Mouse (Mus musculus) kidney, adult 18-20 months (tissue): ENCODE data around the gene Itgae.

Source experiments
- DNase-seq: peaks from one replicate; pipeline ENCODE4 v3.0.0; 2021

The Itgae gene

DNA sequence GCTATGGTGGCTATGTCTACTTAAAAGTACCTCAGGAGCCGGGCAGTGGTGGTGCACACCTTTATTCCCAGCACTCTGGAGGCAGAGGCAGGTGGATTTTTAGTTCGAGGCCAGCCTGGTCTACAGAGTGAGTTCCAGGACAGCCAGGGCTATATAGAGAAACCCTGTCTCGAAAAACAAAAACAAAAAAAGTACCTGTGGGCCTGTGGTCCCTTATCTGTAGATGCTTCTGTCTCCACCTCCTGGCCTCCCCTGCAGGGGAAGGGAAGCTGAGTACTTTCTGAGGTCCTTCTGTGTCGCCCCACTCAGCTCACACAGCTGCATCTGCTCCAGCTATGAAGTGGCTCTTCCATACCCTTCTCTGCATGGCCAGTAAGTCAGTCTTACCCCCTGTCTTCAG, at the start of gene Itgae:
Gene Itgae (plus strand): TSS at position 301 of the 400 bp plus-strand sequence.
- DNase-seq = no peak

DNA sequence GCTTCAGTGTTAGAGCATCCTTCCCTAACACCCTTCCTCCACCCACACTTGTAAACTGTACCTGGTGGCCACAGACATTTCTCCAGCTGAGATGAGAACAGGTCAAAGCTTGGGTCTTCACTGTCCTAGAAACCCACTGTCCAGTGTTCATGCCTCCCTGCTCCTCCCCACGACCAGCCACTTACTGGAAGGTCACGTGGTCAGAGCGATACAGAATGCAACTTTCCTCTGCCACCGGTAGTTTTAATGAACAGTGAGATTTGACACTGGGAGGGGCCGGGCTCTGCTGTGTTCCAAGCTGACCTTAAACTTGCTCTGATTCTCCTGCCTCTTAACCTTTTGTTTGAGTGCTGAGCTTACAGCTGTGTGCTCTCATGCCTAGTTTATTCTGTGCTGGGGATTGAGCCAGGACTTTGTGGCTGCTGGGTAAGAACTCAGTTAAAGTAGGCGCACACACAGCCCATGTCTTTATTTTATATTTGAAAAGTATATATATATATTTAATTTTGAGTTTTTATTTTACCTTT, 46.1 kb upstream of the Itgae start:
- no peak for DNase-seq

DNA sequence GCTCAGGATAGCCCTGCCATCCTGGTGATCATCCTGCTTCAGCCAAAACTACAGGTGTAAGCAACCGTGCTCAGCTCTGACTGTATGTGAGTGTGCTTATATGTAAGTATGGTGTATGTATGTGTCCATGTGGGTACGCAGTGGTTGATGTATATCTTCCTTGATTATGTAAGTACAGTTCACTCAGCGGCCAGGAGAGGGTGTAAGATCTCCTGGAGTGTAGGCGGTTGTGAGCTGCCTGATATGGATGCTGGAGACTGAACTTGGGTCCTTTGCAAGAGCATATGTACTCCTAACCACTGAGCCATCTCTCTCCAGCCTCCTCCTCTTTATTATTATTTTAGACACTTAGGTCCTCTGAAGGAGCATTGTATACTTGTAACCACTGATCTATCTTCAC, 45.6 kb upstream of the Itgae start:
- no peak for DNase-seq

DNA sequence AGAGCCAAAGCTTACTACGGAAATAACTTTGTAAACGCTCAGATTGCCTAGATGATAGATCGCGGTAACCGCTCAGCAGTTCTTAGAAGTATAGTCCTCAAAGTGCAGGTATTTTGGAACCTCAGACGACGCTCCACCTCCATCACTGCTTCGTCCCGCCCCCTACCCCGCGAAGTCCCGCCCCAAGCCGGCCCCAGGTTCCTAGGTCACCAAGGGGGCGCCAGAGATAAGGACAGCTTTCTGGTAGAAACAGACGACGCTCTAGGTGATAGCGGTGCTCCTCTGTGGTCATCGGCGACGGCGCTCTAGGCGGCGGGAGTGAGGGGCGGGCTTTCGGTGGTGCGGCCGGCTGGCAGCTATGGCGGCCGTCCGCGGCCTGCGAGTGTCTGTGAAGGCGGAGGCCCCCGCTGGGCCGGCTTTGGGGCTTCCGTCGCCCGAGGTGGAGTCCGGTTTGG, 42.8 kb upstream of the Itgae start, which contains the start of gene Ncbp3:
Gene Ncbp3 (plus strand): TSS at position 242 of the 455 bp plus-strand sequence.
- peak; percentile 97 for DNase-seq

DNA sequence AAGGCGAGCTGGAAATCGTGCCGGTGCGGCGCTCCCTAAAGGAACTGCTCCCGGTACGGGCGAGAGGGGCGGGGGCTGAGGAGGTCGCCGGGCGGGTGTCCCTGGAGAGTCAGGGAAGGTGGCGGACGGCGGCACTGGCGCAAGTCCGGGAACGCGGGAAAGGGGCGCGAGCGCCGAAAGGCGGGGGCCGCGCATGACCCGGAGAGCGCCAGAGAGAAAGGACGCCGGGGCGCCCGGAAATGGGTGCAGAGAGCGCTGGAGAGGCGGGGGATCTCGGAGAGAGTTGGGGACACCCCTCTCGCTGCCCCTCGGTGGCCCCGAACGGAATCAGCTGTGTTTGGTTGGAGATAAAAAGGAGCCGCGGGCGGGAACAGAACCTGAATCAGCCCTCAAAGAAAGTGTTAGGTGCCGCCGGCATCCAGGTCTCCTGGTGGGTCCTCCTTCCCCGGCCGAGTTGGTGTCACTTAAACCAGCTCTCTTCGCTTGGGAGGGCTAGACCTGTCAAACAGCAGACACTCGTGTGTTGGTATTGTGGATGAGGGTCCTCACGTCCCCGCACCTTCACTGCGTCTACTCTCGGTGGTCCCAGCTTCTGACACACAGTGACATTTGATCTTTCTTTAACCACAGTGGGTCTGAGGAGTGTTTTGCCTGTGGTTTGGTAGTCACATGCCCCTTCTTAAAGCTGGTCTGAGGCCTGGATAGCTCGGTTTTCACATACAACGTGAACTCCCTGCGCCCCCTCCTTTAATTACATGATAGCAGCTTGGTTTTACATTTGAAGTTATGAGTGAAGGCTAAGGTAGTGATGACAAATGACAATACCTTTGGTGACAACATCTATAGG, 42.1 kb upstream of the Itgae start:
- DNase-seq = no peak

DNA sequence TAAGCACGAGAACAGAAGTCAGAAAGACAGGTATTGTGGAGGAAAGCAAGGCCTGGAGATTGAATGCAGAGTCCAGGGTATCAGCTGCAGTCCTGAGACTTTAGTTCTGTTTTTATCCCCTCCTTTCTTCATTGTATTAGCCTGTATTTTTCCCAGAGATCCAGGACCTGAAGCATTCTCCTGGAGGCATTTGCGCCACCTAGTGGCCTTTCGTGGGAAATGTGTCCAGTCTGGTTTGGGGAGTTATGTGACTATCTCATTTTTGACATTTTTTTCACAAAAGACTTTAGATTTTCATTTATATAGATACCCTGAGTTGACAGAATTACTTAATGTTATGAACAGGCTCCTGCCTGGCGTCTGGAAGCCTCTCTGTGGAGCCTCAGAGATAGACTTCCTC, 41.0 kb upstream of the Itgae start:
- DNase-seq = peak; percentile 83

DNA sequence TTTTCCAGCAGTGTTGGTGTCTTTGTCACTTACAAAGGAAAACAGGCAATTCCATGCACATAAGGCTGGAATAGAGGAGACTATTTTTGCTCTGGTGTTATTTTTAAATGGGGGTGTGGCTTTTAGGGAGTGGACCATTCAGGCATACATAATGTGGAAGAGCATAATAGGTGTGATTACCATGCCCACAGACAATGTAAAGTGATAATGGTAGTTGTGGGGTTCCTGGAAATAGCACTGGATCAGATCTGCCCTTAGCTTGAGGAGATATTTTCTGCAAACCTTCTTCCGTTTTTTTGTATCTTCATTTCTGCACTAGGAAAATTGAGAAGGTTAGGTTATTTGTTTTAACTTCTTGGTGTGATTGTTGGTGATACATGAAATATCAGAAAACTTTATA, 37.6 kb upstream of the Itgae start:
- no peak for DNase-seq

DNA sequence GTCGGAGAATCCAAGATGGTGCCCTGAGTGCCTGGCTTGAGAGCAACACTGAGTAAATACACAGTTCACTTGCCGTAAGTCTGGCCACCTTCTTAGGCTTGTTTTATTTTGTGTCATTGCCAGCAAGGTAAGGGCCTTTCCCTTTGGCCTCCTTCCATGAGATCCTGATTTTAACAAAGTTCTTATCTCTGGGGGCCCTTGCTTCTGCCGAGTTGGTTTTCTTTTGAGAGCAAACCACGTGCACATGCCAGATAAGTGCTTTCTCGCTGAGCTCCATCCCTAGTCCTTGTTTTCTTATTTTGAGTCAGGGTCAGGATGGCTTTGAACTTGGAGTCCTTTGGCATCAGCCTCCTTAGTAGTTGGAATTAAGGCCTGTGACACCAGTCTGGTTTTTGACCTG, 32.7 kb upstream of the Itgae start:
- DNase-seq = no peak

DNA sequence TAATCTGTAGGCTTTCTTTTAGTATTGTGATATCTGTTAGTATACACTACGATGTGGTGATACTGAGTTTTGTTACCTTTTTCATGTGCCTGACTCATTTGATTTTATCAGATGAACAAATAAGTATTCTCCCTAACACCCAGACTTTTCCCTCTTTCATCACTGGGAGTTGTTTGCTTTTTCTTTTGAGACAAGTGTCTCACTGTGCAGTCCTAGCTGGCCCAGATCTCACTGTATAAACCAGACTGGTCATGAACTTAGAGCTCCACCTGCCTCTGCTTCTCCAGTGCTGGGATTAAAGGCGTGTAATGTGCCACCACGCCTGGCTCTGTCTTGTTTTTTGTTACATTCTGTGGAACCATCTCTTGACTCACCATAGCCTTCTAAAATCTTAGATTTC, 30.8 kb upstream of the Itgae start:
- DNase-seq = no peak

DNA sequence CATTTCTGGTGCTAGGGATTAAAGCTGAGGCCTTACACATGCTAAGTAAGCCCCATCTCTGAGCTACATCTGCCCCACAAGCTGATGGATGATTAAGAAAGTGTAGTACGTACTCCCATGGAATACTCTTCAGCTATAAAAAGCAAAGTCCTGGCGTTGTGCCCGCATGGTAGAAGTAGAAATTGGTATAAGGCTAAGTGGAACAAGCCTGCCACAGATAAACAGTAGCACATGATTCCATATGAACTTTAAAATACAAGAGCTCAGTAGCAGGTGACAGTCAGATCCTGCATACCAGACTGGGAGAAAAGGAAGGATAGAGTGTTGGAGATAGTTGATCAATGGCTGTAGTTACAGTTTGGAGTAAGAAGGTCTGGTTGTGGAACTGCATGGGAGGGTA, 29.0 kb upstream of the Itgae start:
- DNase-seq = no peak

DNA sequence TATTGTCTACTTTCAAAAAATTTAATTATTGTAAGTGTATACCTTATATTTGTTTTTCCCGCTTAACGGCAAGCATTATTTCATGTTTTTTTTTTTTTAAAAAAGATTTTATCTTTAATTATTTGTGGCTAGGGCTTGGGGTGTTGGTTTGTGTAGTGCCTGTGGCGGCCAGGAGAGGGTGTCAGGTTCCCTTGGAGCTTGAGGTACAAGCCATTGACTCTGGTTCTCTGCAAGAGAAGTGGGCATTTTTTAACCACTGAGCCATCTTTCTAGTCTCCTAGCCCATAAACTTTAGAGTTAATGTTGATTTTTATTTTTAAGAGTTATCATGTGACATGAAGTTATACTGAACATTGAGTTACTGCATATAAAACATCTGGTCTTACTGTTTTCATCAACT, 18.5 kb upstream of the Itgae start:
- DNase-seq = peak; percentile 49

DNA sequence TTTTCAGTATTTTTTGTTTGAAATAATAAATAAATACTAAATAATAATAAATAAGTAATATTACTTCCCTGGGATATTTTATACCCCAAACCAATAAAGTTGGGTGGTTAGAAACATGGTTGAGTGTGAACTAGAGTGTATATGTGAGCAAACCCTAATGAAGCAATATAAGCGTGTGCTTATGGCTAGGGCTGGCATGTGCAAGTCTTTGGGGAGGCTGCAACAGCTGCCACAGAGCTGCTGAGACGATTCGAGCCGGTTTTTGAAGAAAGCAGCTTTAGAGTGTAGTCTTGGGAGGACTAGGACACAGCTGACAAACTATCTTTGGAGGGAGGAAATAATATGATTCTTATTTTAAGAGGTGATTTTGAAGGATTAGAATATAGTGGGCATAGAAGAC, 14.1 kb upstream of the Itgae start:
- no peak for DNase-seq

DNA sequence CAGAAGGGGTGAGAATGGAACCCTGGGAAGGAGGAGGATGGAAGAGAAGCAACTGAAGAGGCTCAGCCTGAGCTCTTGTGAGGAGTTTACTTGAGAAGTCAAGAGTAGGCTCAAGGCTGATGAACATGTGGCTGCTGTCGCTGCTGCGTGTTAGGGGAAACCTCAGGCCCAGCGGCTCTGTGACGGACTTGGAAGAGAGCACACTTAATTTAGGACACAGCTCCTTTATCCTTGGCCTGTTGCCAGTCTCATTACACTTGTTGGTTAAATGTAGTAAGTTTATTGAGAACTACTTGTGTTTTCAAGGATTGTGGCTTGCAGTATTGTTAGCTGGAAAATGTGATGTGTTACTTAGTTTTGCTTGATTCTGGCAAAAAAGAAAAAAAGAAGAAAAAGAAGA, 13.7 kb upstream of the Itgae start:
- no peak for DNase-seq

DNA sequence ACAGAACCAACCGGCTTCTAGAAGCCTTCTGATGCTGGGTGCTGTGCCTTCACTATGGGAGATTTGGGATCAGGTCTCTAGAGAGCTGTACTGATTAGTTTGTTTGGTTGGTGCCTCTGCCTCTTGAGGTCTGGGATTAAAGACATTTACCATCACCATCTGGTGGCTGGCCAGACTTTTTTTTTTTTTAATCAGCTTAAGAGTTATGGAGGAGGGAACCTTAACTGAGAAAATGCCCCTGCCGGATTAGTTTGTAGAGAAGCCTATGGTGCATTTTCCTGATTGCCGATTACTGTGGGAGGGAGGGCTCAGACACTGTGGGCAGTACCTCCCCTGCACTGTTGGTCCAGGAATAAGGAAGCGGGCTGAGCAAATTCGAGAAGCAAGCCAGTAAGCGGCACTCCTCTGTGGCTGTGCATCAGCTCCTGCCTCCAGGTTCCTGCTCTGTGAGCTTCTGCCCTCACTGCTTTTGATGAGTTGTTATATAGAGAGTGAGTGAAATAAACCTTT, 13.1 kb upstream of the Itgae start:
- DNase-seq = no peak

DNA sequence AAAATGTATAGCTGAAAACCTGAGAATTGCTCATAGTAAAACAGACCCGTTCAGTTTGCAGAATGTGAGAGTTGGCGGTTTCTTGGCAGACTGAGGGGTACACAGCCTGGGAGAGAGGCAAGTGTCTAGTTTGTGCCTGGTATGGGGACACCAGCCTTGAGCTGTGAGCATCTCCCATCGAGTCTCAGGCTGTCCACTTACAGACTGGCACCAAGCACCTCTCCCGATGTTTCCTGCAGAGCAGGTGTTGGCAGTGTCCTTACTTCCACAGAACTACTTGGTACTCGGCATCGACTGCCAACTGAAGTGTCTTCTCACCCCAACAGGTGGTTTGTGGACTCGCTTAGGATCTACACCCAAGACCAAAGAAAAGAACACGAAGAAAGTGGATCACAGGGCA, 11.8 kb upstream of the Itgae start:
- no peak for DNase-seq

DNA sequence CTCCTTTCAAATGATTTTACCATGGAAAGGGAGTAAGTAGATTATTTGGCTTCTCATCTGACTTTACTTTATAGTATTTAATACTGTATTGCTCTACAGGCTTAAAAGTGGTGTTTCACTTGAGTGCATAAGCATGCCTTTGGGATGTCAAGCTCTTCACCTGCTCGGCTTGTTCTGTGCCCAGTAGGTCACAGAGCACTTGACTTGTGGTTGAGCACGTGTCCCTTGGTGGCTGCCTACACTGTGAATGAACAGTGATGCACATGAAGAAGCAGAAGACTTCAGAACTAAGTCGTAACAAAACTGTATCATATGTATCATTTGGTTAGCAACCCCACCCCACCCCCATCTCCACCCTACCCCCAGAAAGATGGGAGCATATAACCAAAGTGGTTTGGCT, 10.1 kb upstream of the Itgae start:
- peak; percentile 40 for DNase-seq

DNA sequence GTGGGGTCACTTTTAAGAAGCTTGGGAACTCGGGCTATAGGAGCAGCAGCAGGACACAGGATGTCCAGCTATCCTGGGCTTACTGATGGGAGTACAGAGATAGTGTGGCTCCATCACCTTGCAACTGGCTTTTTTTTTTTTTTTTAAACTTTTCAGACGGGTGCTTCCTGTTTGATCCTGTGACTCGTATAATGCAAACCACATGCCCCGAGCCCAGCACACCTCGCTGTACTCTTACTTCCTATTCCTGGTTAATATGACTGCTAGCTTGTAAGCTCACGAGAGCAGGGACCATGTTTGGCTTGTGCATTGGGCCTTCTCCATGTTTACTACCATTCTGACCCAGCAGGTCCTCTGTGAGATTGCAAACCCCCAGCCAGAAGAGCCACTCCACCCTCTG, 6.1 kb upstream of the Itgae start:
- DNase-seq = no peak

DNA sequence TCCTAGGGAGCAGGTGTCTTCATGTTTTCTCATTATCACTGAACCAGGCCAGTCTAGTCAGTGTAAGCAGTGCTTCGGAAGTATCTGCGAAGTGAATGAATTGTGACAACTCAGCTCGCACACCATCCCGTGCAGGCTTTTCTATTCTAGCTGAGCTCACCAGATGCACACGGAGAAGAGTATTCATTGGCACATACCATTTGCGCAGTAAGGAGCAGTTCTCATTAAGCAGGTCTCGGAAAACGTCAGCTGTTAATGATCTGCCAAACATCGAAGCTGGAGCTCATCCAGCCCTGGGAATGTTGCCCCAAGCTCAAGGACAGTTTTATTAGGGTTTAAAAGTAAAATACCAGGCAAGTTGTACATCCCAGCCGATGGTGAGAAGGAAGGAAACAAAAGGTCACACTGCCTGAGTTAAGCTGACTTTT, 5.6 kb upstream of the Itgae start:
- peak; percentile 90 for DNase-seq

DNA sequence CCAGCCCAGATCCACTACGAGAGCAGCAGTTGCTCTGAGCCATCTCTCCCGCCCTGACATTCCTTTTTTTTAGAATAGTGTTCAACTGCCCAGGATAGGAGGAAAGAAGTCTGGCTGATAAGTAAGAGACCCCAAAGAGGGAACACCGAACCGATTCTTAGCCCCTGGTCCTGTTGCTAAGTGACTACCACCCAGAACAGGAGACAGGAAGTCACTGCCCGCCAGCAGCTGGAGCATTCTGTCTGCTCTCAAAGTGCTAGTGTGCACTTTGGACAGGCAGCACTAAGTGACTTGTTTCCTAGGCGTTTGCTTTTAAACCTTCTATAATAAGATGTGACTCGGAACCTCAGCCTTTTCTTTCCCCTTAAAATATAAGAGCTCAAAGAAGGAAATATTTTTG, 5.0 kb upstream of the Itgae start:
- peak; percentile 44 for DNase-seq

DNA sequence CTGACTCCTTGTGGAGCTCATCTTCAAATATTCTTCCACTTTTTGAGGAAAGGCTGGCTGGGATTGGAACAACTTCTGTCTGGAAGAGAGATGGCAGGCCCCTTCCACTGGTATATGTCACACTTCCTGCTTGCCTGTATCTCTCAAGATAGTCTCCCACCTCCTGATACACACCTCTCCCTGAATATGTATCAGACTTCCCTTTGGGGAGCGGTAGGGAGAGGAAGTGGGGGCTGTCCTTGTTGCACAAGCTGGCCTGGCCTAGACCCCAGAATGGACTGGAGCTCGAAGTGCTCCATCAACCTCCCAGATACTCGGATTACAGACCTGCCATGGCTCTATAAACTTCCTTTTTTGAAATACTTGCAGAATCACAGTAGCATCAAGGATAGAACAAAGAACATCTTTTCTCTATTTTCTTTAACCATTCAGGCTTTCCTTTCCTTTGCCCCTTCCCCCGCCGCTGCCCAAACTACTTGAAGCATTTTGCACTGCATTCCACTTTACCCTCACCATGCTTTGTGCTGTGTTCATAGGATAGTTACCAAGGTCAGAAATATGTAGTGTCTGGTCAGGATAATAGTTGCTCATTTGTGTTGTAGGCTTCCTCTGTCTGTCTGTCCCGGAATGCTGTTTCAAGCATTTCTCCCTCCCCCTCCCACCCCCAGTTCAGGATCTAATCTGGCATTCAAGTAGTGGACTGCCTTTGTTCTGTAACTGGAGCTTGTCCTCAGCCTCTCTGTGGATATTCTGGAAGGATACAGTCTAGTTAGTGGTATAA, 2.5 kb upstream of the Itgae start:
- no peak for DNase-seq

DNA sequence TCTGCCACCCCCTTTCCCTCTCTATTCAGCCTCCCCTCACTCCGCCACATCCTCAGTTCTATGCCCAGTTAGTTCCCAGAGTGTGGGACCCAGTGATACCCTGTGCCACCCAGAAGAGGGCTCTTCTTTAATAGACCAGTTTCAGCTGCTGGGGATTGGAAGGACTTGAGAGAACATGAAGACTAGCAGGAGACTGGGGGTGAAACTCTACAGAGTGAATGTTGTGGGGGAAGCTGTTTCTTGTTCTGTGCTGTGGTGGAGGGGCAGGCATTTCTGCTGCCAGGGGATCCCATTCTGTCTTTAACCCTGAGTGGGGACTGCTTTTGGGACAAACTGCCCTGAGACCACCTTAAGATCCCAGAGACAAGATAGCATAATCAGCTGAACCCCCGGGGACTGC, 443 bp downstream of the Itgae start:
- DNase-seq = no peak

DNA sequence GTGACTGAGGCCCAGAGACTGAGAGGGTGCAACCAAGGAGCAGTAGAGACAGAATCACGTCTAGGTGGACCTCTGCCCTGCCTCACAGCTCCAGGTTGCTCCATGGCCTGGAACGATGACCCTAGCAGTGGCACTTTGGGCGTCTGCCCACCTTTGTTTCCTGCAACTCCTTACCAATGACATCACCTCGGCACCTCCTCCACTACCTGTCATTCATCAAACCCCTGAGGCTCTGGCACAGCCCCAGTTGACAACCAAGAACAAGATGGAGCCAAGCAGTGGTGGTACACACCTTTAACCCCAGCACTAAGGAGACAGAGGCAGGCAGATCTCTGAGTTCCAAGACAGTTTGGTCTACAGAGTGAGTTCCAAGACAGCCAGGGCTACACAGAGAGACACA, 1.7 kb downstream of the Itgae start:
- DNase-seq = no peak

DNA sequence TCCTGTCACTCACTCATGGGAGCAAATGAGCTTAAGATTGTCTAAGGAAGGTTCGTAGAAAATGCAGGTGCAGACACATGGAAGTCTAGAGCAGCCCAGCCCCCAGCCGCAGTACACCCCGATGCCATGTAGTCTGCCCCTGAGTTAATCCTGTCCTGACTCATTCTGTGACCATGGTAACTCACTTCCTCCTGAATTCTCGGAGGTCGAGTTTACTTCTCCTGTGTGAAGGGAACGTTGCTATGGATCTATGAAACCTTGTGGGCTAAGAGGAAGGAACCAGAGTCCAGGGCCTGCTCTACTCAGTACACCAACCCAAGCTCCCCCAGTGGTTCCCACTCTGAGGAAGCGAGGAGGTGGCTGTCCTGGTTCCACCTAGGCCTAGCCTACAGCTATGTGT, 2.5 kb downstream of the Itgae start:
- DNase-seq = no peak
